Mouse (Mus musculus) CD4-positive naive resting alpha-beta T cell, adult 57 days (primary cell): ENCODE results near the gene Ptges3l. TPM values are rescaled to one million over a fixed set of nuclear protein-coding genes. Genes with fewer than 3 reads are reported as not detected.

Experiments
- total RNA-seq: library from RNA; stranded (reverse); gene quantifications from one replicate; pipeline ENCODE4 v1.2.4, GENCODE M21; 2023

Ptges3l gene
- total RNA-seq, result 5.2 TPM

GRCm38 (mm10) chr11:101424925-101425813 is at the start of gene Ptges3l, which contains the start of gene Rundc1:
Gene Ptges3l, minus strand, starts transcription at chr11:101425333.
Gene Rundc1, plus strand, starts transcription at chr11:101425085.

GRCm38 (mm10) chr11:101465869-101466551 is 40.9 kb upstream of the Ptges3l start, which contains the start of gene Vat1:
Gene Vat1, minus strand, starts transcription at chr11:101466230.

GRCm38 (mm10) chr11:101464211-101465100 is 39.3 kb upstream of the Ptges3l start, which contains the start of gene Rnd2:
Gene Rnd2, plus strand, starts transcription at chr11:101464999.

GRCm38 (mm10) chr11:101448274-101448746 is 23.2 kb upstream of the Ptges3l start, which contains the start of gene Ifi35:
Gene Ifi35, plus strand, starts transcription at chr11:101448407.

GRCm38 (mm10) chr11:101442127-101442693 is 17.1 kb upstream of the Ptges3l start, which contains the start of gene Rpl27:
Gene Rpl27, plus strand, starts transcription at chr11:101442298.

GRCm38 (mm10) chr11:101424105-101424851 is 855 bp downstream of the Ptges3l start, which contains the start of gene Gm27029:
Gene Gm27029, minus strand, starts transcription at chr11:101424796.

GRCm38 (mm10) chr11:101417101-101417855 is 7.9 kb downstream of the Ptges3l start, which contains the start of gene Aarsd1:
Gene Aarsd1, minus strand, starts transcription at chr11:101417615.

Other genes starting within 250 kb of the Ptges3l start
- not detected for gene Ccr10, start 249.9 kb downstream of the Ptges3l start, total RNA-seq
- 91.5 TPM for gene Ezh1, start 198.9 kb downstream of the Ptges3l start, total RNA-seq
- 0.92 TPM for gene Ramp2, start 179.3 kb downstream of the Ptges3l start, total RNA-seq
- 65.9 TPM for gene Vps25, start 171.6 kb downstream of the Ptges3l start, total RNA-seq
- gene Wnk4, start 164.8 kb downstream of the Ptges3l start, total RNA-seq, result 2.5 TPM
- not detected for gene Cntd1, start 146.3 kb downstream of the Ptges3l start, total RNA-seq
- 26.4 TPM for gene Coa3, start 146.2 kb downstream of the Ptges3l start, total RNA-seq
- 187 TPM for gene Becn1, start 123.0 kb downstream of the Ptges3l start, total RNA-seq
- 128 TPM for gene Psme3, start 109.1 kb downstream of the Ptges3l start, total RNA-seq
- gene Aoc2, start 100.3 kb downstream of the Ptges3l start, total RNA-seq, result 22.4 TPM
- gene Aoc3, start 94.7 kb downstream of the Ptges3l start, total RNA-seq, result 0.68 TPM
- not detected for gene G6pc, start 57.8 kb downstream of the Ptges3l start, total RNA-seq
- gene Aarsd1, start 7.7 kb downstream of the Ptges3l start, total RNA-seq, result 21.6 TPM
- 3.0 TPM for gene Gm27029, start 537 bp downstream of the Ptges3l start, total RNA-seq
- 22.3 TPM for gene Rundc1, start 248 bp downstream of the Ptges3l start, total RNA-seq
- gene Rpl27, start 17.0 kb upstream of the Ptges3l start, total RNA-seq, result 120 TPM
- 71.2 TPM for gene Ifi35, start 23.1 kb upstream of the Ptges3l start, total RNA-seq
- 1.2 TPM for gene Rnd2, start 39.7 kb upstream of the Ptges3l start, total RNA-seq
- 8.6 TPM for gene Vat1, start 40.9 kb upstream of the Ptges3l start, total RNA-seq
- gene Brca1, start 126.6 kb upstream of the Ptges3l start, total RNA-seq, result 2.2 TPM
- gene Nbr1, start 126.8 kb upstream of the Ptges3l start, total RNA-seq, result 127 TPM
- gene Tmem106a, start 156.9 kb upstream of the Ptges3l start, total RNA-seq, result 10.5 TPM
- not detected for gene Gm11634, start 173.9 kb upstream of the Ptges3l start, total RNA-seq
- gene Rdm1, start 201.9 kb upstream of the Ptges3l start, total RNA-seq, result 36.4 TPM
- 5.4 TPM for gene Arl4d, start 240.2 kb upstream of the Ptges3l start, total RNA-seq